Mouse (Mus musculus) intestine, postnatal 0 days (tissue): ENCODE data around the gene Vti1a. TPM values are rescaled to one million over a fixed set of nuclear protein-coding genes. Genes with fewer than 3 reads are reported as not detected.

Source experiments
- ATAC-seq: fragments of 200-750 bp; cut with Nextera tagmentation; 2 replicates; pipeline ENCODE4 v1.8.0; 2017; ENCODE audit warnings: mild to moderate bottlenecking, moderate TSS enrichment, moderate library complexity
- H3K27ac ChIP-seq: fragments of 300-500 bp; sonication (generic); 2 replicates; pipeline ENCODE4 v1.5.1; 2014; ENCODE audit warnings: mild to moderate bottlenecking, low read depth, low read length, moderate library complexity
- H3K27me3 ChIP-seq: fragments of 300-500 bp; sonication (generic); replicated peaks from 2 replicates; pipeline ENCODE4 v1.6.1; 2014; ENCODE audit warnings: low read length, mixed read lengths; ENCODE audit not compliant: control insufficient read depth, insufficient read depth
- H3K36me3 ChIP-seq: fragments of 300-500 bp; sonication (generic); 2 replicates; pipeline ENCODE4 v1.6.1; 2014; ENCODE audit warnings: mild to moderate bottlenecking, moderate library complexity; ENCODE audit not compliant: control insufficient read depth, insufficient read depth
- H3K4me1 ChIP-seq: fragments of 300-500 bp; sonication (generic); replicated peaks from 2 replicates; pipeline ENCODE4 v1.6.1; 2014; ENCODE audit warnings: antibody characterized with exemption, low read length, mixed read lengths; ENCODE audit not compliant: control insufficient read depth, insufficient read depth
- H3K4me2 ChIP-seq: fragments of 300-500 bp; sonication (generic); replicated peaks from 2 replicates; pipeline ENCODE4 v1.6.1; 2014; ENCODE audit warnings: low read depth, mild to moderate bottlenecking, moderate library complexity
- H3K4me3 ChIP-seq: fragments of 300-500 bp; sonication (generic); 2 replicates; pipeline ENCODE4 v1.5.1; 2014; ENCODE audit warnings: low read depth, low read length
- H3K9ac ChIP-seq: fragments of 300-500 bp; sonication (generic); 2 replicates; pipeline ENCODE4 v1.6.1; 2014; ENCODE audit warnings: mild to moderate bottlenecking, low read depth, low read length
- H3K9me3 ChIP-seq: fragments of 300-500 bp; sonication (generic); 2 replicates; pipeline ENCODE4 v1.6.1; 2016; ENCODE audit warnings: mixed run types; ENCODE audit not compliant: control insufficient read depth
- CTCF ChIP-seq: sonication (generic); IDR thresholded peaks from 2 replicates; pipeline ENCODE4 v1.5.1; 2016; ENCODE audit warnings: low read depth, mild to moderate bottlenecking, control low read depth, antibody characterized with exemption, moderate library complexity
- WGBS: fragments of 180-500 bp; shearing (Covaris S2); extraction: QIAGEN DNeasy Blood & Tissue Kit; methylation state at CpG from one replicate; pipeline ENCODE4 v1.1.7; 2014; 5-methylcytosine and 5-hydroxymethylcytosine counted together
- polyA plus RNA-seq: library from polyadenylated mRNA; unstranded; fragments of >200 nt; fragmentation: Nextera tagmentation; extraction: Ambion mirVana; gene quantifications from 2 replicates; pipeline ENCODE4 v1.2.1, GENCODE M21; 2015

Gene Vti1a
- polyA plus RNA-seq, 1 experiment from 2014 or later = 21.3 TPM

DNA sequence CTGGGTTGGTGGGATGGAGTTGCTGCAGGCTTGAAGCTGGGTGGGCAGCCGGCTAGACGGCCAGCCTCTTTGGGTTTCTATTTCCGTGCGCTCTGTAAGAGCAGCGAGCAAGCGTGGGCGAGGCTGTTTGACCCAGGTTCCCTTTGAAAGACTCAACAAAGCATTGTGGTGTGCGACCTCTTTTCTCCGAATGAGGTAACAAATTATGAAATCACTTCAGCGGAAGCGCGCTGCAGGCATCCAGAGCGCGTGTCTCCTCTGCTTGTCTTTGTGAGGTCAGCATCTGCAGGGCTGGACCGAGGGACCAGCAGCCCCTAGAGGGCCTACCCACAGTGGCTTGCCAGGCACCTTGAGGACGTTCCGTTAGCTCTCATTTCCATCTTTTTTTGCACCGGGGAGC is 306.7 kb downstream of the Vti1a start:
- no peaks in the 10 kb centered on the region for H3K4me1 ChIP-seq
- no peak overlapping the region for H3K9ac ChIP-seq
- H3K27me3 ChIP-seq = no peaks in the 10 kb centered on the region
- no peaks in the 10 kb centered on the region; the same call in 1 of the 2 replicates for H3K36me3 ChIP-seq
- no peak overlapping the region for H3K4me3 ChIP-seq
- no peak overlapping the region for H3K27ac ChIP-seq
- ATAC-seq = no peak
- TF ChIP-seq CTCF = no peak
- H3K4me2 ChIP-seq = no peak overlapping the region
- H3K9me3 ChIP-seq = no peaks in the 10 kb centered on the region
- 86% methylated on average over 18 of the region's 18 CpGs for WGBS

DNA sequence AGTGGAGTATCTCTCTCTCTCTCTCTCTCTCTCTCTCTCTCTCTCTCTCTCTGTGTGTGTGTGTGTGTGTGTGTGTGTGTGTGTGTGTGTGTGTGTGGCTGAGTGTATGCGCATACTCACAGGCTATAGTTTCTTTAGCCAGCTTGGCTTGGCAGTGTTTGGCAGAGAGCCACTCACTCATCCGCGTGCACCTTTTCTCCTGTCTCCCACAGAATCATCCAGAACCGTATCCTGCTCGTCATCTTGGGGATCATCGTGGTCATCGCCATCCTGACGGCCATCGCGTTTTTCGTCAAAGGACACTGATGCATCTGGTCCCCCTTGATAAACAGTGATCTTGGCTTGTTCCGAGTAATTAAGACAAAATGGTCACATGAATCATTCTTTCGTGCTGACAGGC is 307.5 kb downstream of the Vti1a start:
- no peaks in the 10 kb centered on the region for H3K9me3 ChIP-seq

DNA sequence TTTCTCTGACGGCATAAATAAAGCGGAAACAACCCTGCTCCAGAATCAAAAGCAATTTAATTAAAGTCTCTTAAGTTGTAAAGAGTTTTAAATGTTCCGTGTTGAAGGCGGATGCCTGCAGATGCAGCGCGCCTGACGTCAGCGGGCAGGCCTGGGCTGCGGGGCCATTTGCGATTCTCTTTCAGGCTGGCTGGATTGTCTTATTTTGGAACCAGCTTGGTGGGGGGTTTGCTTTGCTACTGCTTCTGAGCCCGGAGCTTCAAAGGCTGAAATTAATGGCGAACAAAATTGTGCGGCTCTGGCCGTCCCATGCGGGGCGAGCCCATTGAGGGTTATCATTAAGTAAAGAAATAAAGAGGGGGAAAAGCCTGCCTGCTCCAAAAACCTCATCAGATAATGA is 310.4 kb downstream of the Vti1a start:
- Histone ChIP-seq H3K4me1 (no peaks in the 10 kb centered on the region), H3K4me3 (no peak overlapping the region), H3K36me3 (no peaks in the 10 kb centered on the region; the same call in 1 of the 2 replicates), H3K27me3 (no peaks in the 10 kb centered on the region), H3K9ac (no peak overlapping the region), H3K27ac (no peak overlapping the region), H3K4me2 (no peak overlapping the region), H3K9me3 (no peaks in the 10 kb centered on the region)
- no peak for TF ChIP-seq CTCF
- 77% methylated on average over 16 of the region's 16 CpGs for WGBS
- ATAC-seq = no peak

More for the DNA sequence above, 307.5 kb downstream of the Vti1a start:
- Histone ChIP-seq H3K27ac (no peak overlapping the region), H3K9ac (no peak overlapping the region), H3K36me3 (no peaks in the 10 kb centered on the region; the same call in 1 of the 2 replicates), H3K4me2 (no peak overlapping the region), H3K27me3 (no peaks in the 10 kb centered on the region), H3K4me3 (no peak overlapping the region), H3K4me1 (no peaks in the 10 kb centered on the region)
- no peak for TF ChIP-seq CTCF
- no peak for ATAC-seq
- 94% methylated on average over 13 of the region's 13 CpGs for WGBS

DNA sequence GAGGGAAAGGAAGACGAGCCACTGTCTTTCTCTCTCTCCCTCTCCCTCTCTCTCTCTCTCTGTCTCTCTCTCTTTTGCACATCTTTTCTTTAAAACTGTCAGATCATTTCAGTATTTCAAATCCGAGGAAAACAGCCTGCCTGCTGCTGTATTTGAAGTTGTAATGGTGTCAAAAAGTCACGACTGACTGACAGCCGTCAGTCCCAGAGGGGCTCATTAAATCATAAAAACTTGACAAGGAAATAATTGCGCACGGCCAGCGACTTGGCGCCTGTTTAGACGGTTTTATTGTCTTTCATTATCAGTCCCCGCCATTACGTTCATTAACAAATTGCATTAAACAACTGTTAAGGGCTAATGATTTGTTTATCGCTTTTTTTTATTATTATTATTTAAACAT is 310.9 kb downstream of the Vti1a start:
- WGBS = 36% methylated on average over 12 of the region's 12 CpGs
- H3K4me3 ChIP-seq = no peak overlapping the region
- H3K36me3 ChIP-seq = no peaks in the 10 kb centered on the region
- H3K4me2 ChIP-seq = no peak overlapping the region
- no peak overlapping the region for H3K9ac ChIP-seq
- H3K9me3 ChIP-seq = no peaks in the 10 kb centered on the region
- H3K27me3 ChIP-seq = no peaks in the 10 kb centered on the region
- H3K4me1 ChIP-seq = no peaks in the 10 kb centered on the region
- no peak for TF ChIP-seq CTCF
- no peak overlapping the region for H3K27ac ChIP-seq
- ATAC-seq = no peak

DNA sequence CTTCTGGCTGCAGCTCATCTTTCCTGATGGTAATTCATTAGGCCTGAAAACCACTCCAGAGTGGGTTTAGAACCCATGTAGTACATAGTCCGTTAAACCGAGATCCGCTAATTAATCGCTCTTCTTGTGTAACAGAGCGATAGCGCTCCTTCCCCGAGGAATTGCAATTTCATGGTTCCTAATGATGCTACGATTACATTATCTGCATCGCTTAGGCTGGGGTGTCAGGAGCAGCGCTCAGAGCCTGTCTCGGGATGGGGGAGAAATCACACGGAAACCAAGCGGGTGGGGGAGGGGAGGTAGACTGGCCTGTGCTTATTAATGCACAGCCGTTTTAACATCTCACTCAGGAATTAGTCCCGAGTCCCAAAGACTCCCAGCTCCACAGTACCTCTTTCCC is 319.4 kb downstream of the Vti1a start:
- Histone ChIP-seq H3K4me3 (no peak overlapping the region), H3K36me3 (no peaks in the 10 kb centered on the region), H3K4me2 (no peak overlapping the region), H3K27me3 (no peaks in the 10 kb centered on the region), H3K9me3 (no peaks in the 10 kb centered on the region), H3K9ac (no peak overlapping the region), H3K27ac (no peak overlapping the region), H3K4me1 (no peaks in the 10 kb centered on the region)
- WGBS = 60% methylated on average over 15 of the region's 15 CpGs
- TF ChIP-seq CTCF = no peak
- no peak for ATAC-seq

DNA sequence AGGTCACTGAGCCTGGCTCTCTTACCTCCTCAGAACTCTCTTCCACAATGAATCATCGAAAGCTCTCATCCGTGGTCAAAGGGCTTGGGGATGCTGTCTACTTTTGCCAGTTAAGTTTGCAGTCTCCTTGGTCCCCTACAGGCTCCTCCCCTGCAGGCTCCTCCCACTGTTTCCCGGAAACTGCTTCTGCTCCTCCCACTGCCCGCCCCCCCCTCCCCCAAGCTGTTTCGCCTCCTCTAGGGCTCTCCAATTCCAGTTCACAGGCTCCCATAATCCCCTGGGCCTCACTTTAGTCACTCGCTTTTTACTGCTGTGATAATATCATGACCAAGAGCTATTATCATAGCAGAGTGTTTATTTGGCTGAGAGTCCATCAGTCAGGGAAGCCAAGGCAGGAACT is 324.2 kb downstream of the Vti1a start:
- Histone ChIP-seq H3K4me3 (no peak overlapping the region), H3K9me3 (no peaks in the 10 kb centered on the region), H3K27me3 (no peaks in the 10 kb centered on the region), H3K36me3 (no peaks in the 10 kb centered on the region), H3K27ac (no peak overlapping the region), H3K9ac (no peak overlapping the region), H3K4me1 (no peaks in the 10 kb centered on the region), H3K4me2 (no peak overlapping the region)
- 84% methylated on average over 6 of the region's 6 CpGs for WGBS
- no peak for TF ChIP-seq CTCF
- ATAC-seq = no peak

DNA sequence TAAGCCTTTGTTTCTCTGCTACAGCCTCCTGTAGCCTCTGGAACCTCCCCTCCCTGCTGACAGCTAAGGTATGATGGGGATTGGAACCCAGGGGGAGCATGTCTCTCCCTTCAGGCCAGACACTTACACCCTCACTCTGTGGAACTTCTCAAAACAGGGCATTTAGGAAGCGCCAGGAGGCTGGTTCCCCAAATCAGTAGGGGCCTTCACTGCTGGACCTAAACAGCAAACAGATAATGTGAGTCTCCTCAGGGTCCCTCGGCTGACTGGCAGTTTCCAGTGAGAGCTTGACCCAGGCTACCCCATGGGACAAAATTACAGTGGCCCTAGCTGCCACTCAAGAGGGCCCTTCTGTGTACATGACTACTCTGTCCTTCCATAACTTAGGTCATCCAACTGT is 325.8 kb downstream of the Vti1a start:
- Histone ChIP-seq H3K27ac (no peak overlapping the region), H3K4me1 (no peaks in the 10 kb centered on the region), H3K36me3 (no peaks in the 10 kb centered on the region), H3K27me3 (no peaks in the 10 kb centered on the region), H3K9ac (no peak overlapping the region), H3K4me3 (no peak overlapping the region), H3K4me2 (no peak overlapping the region), H3K9me3 (no peaks in the 10 kb centered on the region)
- 84% methylated on average over 2 of the region's 2 CpGs for WGBS
- no peak for TF ChIP-seq CTCF
- no peak for ATAC-seq
